Mouse (Mus musculus): Measurements from ENCODE around the gene Rtn4ip1. TPM values are rescaled to one million over a fixed set of nuclear protein-coding genes. Genes with fewer than 3 reads are reported as not detected.
A peak's percentile ranks its signal among the peaks of the same experiment; 100 is the strongest.
"Not testable (repeated sequence)": the region's sequence is repeated elsewhere in the genome, so short reads cannot be mapped to it uniquely, and the experiment has no call there.

Rtn4ip1 gene
- polyA plus RNA-seq, 1 experiment from 2014 or later, result 13.4 TPM

DNA sequence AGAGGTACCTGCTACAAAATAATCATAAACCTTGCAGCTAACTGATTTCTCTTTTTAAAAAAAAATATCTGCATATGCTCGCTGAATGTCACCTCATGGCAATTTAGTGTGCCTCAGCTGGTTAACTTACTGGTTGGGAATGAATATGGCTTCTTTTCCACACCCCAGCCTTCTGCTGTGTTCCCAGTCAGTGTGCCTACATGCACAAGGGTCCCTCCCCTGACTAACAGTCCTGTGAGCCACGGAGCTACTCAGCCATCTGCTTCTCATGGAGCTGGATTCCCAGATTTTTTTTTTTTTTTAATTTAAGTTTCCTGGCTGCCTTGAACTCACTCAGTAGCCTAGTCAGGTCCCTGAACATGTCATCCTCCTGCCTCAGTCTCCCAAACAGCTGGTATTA, 63.3 kb downstream of the Rtn4ip1 start:
- Histone ChIP-seq H3K4me2 (ENCODE audit: low read depth, low read length) (no peak overlapping the region), H3K9ac (ENCODE audit: low read length) (no peak overlapping the region), H3K4me1 (ENCODE audit: control insufficient read depth, insufficient read depth, low read length) (no peaks in the 10 kb centered on the region), H3K27ac (ENCODE audit: low read length) (no peak overlapping the region), H3K36me3 (ENCODE audit: control insufficient read depth, insufficient read depth, low read length) (no peaks in the 10 kb centered on the region), H3K9me3 (replicated peaks; ENCODE audit: control insufficient read depth, low read length) (no peaks in the 10 kb centered on the region), H3K27me3 (ENCODE audit: control insufficient read depth, insufficient read depth, low read length) (no peaks in the 10 kb centered on the region), H3K4me3 (replicated peaks; ENCODE audit: low read length) (no peak overlapping the region)
- 60% methylated on average over 2 of the region's 2 CpGs for WGBS
- no peak for ATAC-seq (ENCODE audit: insufficient read depth, low FRiP score)

GRCm38 (mm10) chr10:43973244-43973643, 71.6 kb downstream of the Rtn4ip1 start:
- WGBS, result 41% methylated on average over 2 of the region's 2 CpGs
- Histone ChIP-seq H3K36me3 (ENCODE audit: control insufficient read depth, insufficient read depth, low read length) (no peaks in the 10 kb centered on the region), H3K27ac (ENCODE audit: low read length) (no peak overlapping the region), H3K27me3 (ENCODE audit: control insufficient read depth, insufficient read depth, low read length) (no peaks in the 10 kb centered on the region), H3K9me3 (replicated peaks; ENCODE audit: control insufficient read depth, low read length) (no peaks in the 10 kb centered on the region), H3K4me3 (replicated peaks; ENCODE audit: low read length) (no peak overlapping the region), H3K9ac (ENCODE audit: low read length) (no peak overlapping the region), H3K4me1 (ENCODE audit: control insufficient read depth, insufficient read depth, low read length) (no peaks in the 10 kb centered on the region), H3K4me2 (ENCODE audit: low read depth, low read length) (no peak overlapping the region)
- no peak for ATAC-seq (ENCODE audit: insufficient read depth, low FRiP score)

GRCm38 (mm10) chr10:43977353-43977752, 75.7 kb downstream of the Rtn4ip1 start:
- Histone ChIP-seq H3K9ac (ENCODE audit: low read length) (no peak overlapping the region), H3K4me1 (ENCODE audit: control insufficient read depth, insufficient read depth, low read length) (0 out of 2 replicates have a peak, but pooled peaks cover under 1% of the 10 kb centered on the region), H3K4me2 (ENCODE audit: low read depth, low read length) (no peak overlapping the region), H3K27ac (ENCODE audit: low read length) (no peak overlapping the region), H3K27me3 (ENCODE audit: control insufficient read depth, insufficient read depth, low read length) (no peaks in the 10 kb centered on the region), H3K36me3 (ENCODE audit: control insufficient read depth, insufficient read depth, low read length) (no peaks in the 10 kb centered on the region), H3K4me3 (replicated peaks; ENCODE audit: low read length) (no peak overlapping the region), H3K9me3 (replicated peaks; ENCODE audit: control insufficient read depth, low read length) (no peaks in the 10 kb centered on the region)
- peak; percentile 74; the same call in 1 of the 2 replicates for ATAC-seq (ENCODE audit: insufficient read depth, low FRiP score)
- whole genome bisulfite sequencing, result 49% methylated on average over 3 of the region's 3 CpGs

- whole genome bisulfite sequencing, result 71% methylated on average over 1 of the region's 1 CpGs
- Histone ChIP-seq H3K4me3 (replicated peaks; ENCODE audit: low read length) (no peak overlapping the region), H3K4me2 (ENCODE audit: low read depth, low read length) (no peak overlapping the region), H3K9me3 (replicated peaks; ENCODE audit: control insufficient read depth, low read length) (no peaks in the 10 kb centered on the region), H3K27ac (ENCODE audit: low read length) (no peak overlapping the region), H3K36me3 (ENCODE audit: control insufficient read depth, insufficient read depth, low read length) (no peaks in the 10 kb centered on the region), H3K4me1 (ENCODE audit: control insufficient read depth, insufficient read depth, low read length) (0 out of 2 replicates have a peak, but pooled peaks cover 4% of the 10 kb centered on the region), H3K9ac (ENCODE audit: low read length) (no peak overlapping the region), H3K27me3 (ENCODE audit: control insufficient read depth, insufficient read depth, low read length) (no peaks in the 10 kb centered on the region)
- no peak for ATAC-seq (ENCODE audit: insufficient read depth, low FRiP score)
These were observed 78.5 kb downstream of the Rtn4ip1 start for GRCm38 (mm10) chr10:43980080-43980479.

GRCm38 (mm10) chr10:43980742-43981141, 79.1 kb downstream of the Rtn4ip1 start:
- not testable (repeated sequence) for ATAC-seq (ENCODE audit: insufficient read depth, low FRiP score); H3K27me3 ChIP-seq (ENCODE audit: control insufficient read depth, insufficient read depth, low read length); H3K4me3 ChIP-seq (replicated peaks; ENCODE audit: low read length); H3K4me1 ChIP-seq (ENCODE audit: control insufficient read depth, insufficient read depth, low read length); H3K27ac ChIP-seq (ENCODE audit: low read length); H3K9me3 ChIP-seq (replicated peaks; ENCODE audit: control insufficient read depth, low read length); H3K9ac ChIP-seq (ENCODE audit: low read length); H3K36me3 ChIP-seq (ENCODE audit: control insufficient read depth, insufficient read depth, low read length); H3K4me2 ChIP-seq (ENCODE audit: low read depth, low read length)
- 76% methylated on average over 3 of the region's 3 CpGs for WGBS

- no peak for ATAC-seq (ENCODE audit: insufficient read depth, low FRiP score)
These were observed 80.9 kb downstream of the Rtn4ip1 start for GRCm38 (mm10) chr10:43982470-43982869.

DNA sequence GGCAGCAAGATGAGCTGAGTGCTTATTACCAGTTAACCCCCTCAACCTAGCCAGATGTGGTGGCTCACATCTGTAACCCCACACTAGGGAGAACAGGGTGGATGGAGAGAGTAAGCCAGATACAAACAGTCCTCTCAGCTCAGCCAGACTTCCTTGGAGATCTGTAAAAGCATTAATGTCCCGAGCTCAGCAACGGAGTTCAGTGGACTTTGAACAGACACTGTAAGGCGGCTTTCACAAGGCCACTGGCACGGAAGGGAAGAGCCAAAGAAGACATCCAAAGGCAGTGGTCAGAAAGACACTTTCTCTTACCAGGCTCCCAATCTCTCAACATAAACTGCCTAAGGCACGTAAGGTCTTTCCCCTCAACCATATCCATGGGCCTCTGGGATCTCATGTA, 81.6 kb downstream of the Rtn4ip1 start:
- peak; percentile 25; the same call in 1 of the 2 replicates for ATAC-seq (ENCODE audit: insufficient read depth, low FRiP score)
- Histone ChIP-seq H3K9me3 (replicated peaks; ENCODE audit: control insufficient read depth, low read length) (no peaks in the 10 kb centered on the region), H3K36me3 (ENCODE audit: control insufficient read depth, insufficient read depth, low read length) (no peaks in the 10 kb centered on the region), H3K4me3 (replicated peaks; ENCODE audit: low read length) (no peak overlapping the region), H3K4me1 (ENCODE audit: control insufficient read depth, insufficient read depth, low read length) (0 out of 2 replicates have a peak, but pooled peaks cover 4% of the 10 kb centered on the region), H3K27ac (ENCODE audit: low read length) (no peak overlapping the region), H3K9ac (ENCODE audit: low read length) (no peak overlapping the region), H3K4me2 (ENCODE audit: low read depth, low read length) (no peak overlapping the region), H3K27me3 (ENCODE audit: control insufficient read depth, insufficient read depth, low read length) (no peaks in the 10 kb centered on the region)
- 64% methylated on average over 5 of the region's 5 CpGs for WGBS

More at GRCm38 (mm10) chr10:43982470-43982869, 80.9 kb downstream of the Rtn4ip1 start:
- Histone ChIP-seq H3K4me1 (ENCODE audit: control insufficient read depth, insufficient read depth, low read length) (0 out of 2 replicates have a peak, but pooled peaks cover 4% of the 10 kb centered on the region), H3K27ac (ENCODE audit: low read length) (no peak overlapping the region), H3K9ac (ENCODE audit: low read length) (no peak overlapping the region), H3K4me2 (ENCODE audit: low read depth, low read length) (no peak overlapping the region), H3K4me3 (replicated peaks; ENCODE audit: low read length) (no peak overlapping the region), H3K9me3 (replicated peaks; ENCODE audit: control insufficient read depth, low read length) (no peaks in the 10 kb centered on the region), H3K36me3 (ENCODE audit: control insufficient read depth, insufficient read depth, low read length) (no peaks in the 10 kb centered on the region), H3K27me3 (ENCODE audit: control insufficient read depth, insufficient read depth, low read length) (no peaks in the 10 kb centered on the region)
- 73% methylated on average over 6 of the region's 6 CpGs for WGBS

- 90% methylated on average over 2 of the region's 2 CpGs for WGBS
- Histone ChIP-seq H3K9me3 (replicated peaks; ENCODE audit: control insufficient read depth, low read length) (no peaks in the 10 kb centered on the region), H3K4me2 (ENCODE audit: low read depth, low read length) (no peak overlapping the region), H3K27me3 (ENCODE audit: control insufficient read depth, insufficient read depth, low read length) (no peaks in the 10 kb centered on the region), H3K4me3 (replicated peaks; ENCODE audit: low read length) (no peak overlapping the region), H3K36me3 (ENCODE audit: control insufficient read depth, insufficient read depth, low read length) (no peaks in the 10 kb centered on the region), H3K27ac (ENCODE audit: low read length) (no peak overlapping the region), H3K4me1 (ENCODE audit: control insufficient read depth, insufficient read depth, low read length) (0 out of 2 replicates have a peak, but pooled peaks cover 4% of the 10 kb centered on the region), H3K9ac (ENCODE audit: low read length) (no peak overlapping the region)
- ATAC-seq (ENCODE audit: insufficient read depth, low FRiP score), result no peak
These were observed 82.3 kb downstream of the Rtn4ip1 start for GRCm38 (mm10) chr10:43983866-43984265.

DNA sequence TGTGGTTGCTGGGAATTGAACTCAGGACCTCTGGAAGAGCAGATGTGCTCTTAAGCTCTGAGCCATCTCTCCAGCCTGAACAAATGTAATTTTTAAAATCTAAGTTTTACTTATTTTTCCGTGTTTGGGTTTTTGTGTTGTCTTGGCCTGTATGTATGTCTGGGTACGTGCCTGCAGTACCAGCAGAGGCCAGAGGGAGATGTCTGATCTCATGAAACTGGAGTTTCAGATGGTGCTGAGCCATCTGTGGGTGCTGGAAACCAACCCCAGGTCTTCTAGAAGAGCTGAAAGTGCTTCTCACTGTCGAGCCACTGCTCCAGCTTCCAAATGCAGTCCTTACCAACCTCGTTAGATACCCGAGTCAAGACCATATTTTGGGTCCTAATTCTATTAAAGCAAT, 89.7 kb downstream of the Rtn4ip1 start:
- Histone ChIP-seq H3K4me2 (ENCODE audit: low read depth, low read length) (no peak overlapping the region), H3K4me1 (ENCODE audit: control insufficient read depth, insufficient read depth, low read length) (no peaks in the 10 kb centered on the region; the same call in 1 of the 2 replicates), H3K27me3 (ENCODE audit: control insufficient read depth, insufficient read depth, low read length) (no peaks in the 10 kb centered on the region), H3K4me3 (replicated peaks; ENCODE audit: low read length) (no peak overlapping the region), H3K36me3 (ENCODE audit: control insufficient read depth, insufficient read depth, low read length) (no peaks in the 10 kb centered on the region), H3K9me3 (replicated peaks; ENCODE audit: control insufficient read depth, low read length) (no peaks in the 10 kb centered on the region), H3K27ac (ENCODE audit: low read length) (no peak overlapping the region), H3K9ac (ENCODE audit: low read length) (no peak overlapping the region)
- 90% methylated on average over 5 of the region's 5 CpGs for WGBS
- no peak for ATAC-seq (ENCODE audit: insufficient read depth, low FRiP score)
